Mouse (Mus musculus) CD4-positive, CD25-positive, alpha-beta regulatory T cell, adult 4 months (primary cell): Measurements from ENCODE around the gene Ccm2. TPM values are rescaled to one million over a fixed set of nuclear protein-coding genes. Genes with fewer than 3 reads are reported as not detected.

ENCODE experiments used
- ATAC-seq: one replicate; pipeline ENCODE4 v1.8.0; 2017
- polyA plus RNA-seq, 2 experiments: library from polyadenylated mRNA; unstranded; fragments of 100-300 nt; shearing (Covaris generic); gene quantifications; one replicate each; pipeline ENCODE4 v1.2.1; 2017

Gene Ccm2
- polyA plus RNA-seq, 2 experiments from 2014 or later: 203 to 260 TPM

DNA sequence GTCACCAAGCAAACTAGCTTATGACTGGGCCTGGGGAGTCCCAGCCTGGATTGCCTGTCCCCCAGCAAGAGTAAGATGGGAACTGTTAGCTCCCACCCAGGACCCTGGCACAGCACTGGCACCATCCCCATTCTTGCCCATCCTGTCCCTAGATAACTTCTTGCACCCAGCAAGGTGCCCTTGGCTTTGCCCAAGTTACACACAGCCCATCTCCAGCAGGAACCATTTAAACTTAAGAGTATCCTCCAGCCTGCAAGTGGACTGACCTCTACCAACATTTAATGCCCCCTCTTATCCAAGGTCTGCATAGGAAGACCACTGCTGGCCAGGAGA lies 57.9 kb downstream of the Ccm2 start:
- ATAC-seq: no peak

DNA sequence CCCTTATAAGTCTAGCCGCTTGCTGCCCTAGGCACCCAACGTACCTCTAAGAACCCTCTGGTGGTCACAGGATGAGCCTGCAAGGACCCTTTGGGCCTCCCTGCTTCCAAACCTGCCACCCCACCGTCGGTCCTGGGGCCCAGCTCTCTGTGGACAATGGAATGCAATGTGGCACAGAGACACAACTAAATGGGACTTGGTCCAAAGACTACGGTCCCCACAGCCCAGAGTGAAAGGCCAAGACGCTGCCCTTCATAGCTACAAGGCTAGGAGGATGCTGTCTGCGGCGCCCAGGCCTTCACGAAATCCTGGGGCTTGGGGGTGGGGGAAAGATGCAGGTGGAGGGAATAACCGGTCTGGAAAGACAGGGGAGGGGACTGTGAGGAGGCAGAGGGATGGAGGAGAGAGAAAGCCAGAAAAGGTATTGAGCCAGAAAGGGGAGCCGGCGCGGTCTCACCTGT lies 58.4 kb downstream of the Ccm2 start:
- ATAC-seq: no peak

DNA sequence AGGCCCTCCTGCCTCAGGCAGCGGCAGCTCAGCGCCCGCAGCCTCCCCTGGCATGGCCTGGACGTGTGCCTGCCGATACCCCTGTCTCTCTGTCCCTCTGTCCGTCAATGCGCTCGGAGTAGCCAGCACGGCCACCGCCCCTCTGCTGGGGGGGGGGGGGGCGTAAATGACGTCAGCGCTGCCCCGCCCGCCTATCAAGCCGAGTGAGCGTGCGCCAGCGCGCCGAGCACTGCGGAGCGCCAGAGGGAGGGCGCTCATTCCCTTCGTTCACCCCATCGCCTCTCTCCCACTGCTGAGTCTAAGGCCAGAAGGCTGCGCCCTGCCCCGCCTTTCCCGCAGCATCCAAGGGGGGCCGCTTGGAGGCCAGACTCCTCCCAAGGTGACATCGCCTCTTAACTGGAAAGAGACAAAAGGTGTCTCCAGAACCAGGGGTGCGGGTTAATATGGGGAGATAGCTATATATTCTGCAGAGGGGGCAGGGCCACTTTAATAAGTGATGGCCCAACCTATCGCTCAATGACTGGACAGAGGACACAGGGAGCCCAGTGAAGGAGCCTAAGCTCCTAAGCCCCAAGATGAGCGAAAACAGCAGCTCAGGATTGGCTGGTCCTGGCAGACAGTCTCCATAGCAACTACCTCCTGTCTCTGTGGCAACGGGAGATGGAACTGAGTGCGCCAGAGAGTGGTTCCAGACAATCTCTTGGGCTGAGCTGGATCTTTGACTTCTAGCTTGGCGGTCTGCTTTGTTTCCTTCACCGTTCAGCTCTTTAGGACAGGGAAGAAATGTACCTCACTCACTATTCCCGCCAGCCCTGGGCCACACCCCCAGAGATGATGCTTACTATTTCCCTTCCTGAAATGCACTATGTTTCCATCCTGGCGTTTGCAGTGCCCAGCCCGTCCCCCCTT lies 59.1 kb downstream of the Ccm2 start, which contains the start of gene Nacad:
Nacad (minus strand) TSS at position 563 of the 909 bp plus-strand sequence.
- ATAC-seq: no peak

DNA sequence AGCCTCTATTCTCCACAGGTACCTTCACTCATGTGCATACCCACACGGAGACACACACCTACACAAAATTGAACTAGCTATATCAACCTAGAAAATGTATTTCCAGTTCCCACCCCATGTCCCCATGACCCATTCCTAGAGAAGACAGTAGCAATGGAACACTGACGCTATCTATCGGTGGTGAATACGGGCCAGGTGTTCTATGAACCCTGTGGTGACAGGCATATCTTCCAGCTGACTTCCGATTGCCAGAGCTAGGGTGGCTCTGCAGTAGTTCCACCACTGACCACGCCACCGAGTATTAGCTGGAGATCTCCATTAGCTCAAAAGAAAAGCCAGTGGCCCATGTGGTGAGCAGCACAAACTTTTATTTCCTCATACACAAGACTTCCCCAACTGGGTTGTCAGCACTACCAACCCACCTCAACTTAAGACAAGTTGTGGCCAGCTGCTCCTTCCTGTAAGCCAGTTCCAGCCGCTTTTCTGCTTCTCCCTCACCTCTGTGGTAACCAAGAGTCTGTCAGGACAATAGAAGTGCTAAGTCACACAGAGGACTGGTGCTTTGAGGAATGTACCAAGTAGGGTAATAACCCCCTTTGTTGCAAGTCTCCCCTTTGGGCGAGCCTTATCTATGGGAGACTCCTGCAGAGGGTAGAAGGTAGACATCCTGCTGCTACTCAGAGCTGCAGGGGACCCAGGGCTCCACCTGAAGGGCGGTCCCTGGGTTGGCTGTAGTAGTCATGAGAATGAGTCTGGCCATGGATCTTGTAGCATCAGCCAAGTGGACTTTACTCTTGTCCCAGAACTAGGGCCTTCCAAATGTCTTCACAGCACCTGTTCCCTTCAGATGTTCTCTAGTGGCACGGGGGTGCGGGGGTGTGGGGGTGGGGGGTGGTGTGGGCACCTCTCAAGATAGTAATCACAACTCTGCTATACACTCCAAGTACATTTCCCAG lies 68.8 kb downstream of the Ccm2 start:
- no peak for ATAC-seq

DNA sequence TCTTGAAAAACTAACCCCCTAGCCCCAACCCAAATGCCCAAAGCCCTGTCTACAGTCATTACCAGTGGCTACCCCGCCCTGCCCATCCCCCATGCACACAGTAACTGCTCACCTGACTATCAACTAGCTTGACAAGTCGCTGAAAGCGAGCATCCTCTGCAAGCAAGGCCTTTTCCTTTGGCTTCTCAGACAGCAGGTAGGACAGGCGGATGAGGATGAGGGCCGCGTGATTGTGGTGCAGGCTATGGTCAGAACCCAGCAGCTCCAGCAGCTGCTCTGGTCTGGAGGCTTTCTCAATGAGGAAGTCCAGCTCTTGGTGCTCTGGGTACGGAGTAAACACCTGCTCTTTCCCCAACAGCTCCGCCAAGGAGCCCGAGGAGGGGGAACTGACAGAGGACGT lies 77.0 kb downstream of the Ccm2 start:
- no peak for ATAC-seq

DNA sequence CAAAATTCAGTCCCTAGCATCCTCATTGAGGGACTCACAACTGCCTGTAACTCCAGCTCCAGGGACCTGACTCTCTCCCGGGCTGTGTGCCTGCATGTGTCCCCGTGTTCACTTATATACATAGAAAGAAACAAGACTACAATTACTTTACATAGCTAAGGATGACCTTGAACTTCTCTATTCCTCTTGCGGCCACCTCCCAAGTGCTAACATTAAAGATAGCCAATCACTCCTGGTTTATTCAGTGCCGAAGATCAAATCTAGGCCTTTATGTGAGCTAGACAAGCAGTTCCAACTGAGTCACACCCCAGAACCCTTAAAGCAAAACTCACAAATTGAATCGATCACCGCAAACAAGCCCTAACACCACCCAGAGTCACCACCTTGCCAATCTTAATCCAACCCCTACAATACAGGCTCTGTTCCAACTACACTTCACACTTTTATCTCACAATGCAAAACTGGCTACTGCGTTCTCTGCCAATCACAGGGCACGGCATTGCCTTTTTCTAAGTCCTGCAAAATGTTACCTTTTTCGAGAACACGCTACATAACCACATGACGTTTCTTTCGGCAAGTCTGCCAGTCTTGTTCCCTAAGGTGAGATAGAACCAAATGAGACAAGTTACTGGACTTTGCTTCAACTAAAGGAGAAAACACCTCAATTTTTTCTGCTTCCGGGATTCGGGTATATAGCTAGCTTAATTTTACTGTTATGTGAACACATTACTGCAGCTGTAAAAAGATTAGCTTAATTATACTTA lies 78.1 kb downstream of the Ccm2 start:
- no peak for ATAC-seq

DNA sequence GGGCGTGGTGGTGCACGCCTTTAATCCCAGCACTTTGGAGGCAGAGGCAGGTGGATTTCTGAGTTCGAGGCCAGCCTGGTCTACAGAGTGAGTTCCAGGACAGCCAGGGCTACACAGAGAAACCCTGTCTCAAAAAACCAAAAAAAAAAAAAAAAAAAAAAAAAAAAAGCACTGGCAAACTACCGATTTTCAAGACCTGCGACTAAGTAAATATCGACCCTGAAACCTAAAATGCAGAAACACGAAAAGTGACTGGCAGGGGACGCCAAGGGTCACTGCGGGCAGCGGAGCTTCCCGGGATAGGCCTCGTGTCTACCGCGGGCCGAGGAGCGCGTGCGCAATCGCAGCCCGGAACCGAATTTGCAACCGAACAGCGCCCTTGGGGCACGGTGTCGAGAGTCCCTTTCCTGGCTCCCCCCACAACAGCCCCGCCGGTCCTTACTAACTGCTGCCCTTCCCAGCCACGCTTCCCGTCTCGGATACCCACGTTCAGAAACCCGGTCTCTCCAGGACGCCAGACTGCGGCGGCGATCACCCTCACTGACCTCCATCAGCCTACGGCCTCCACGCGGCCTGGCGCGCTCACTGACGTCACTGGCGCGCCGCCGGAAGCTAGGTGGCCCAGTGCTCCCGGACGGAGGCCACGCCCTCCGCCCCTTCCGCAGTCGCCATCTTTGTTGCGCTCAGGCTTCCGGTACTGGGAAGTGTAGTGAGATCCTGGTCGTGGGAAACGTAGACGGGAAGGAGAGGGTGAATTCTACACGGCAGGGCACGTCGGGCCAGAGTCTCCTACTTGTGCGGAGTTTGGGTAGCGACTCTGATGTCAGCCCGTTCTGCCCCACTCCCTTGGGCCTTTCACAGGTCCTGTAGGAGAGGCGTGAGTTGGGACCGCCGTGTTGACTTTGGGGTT lies 79.0 kb downstream of the Ccm2 start, which contains the start of gene Tbrg4:
Tbrg4 (minus strand) TSS at position 590 of the 910 bp plus-strand sequence.
- ATAC-seq: peak; percentile 88

DNA sequence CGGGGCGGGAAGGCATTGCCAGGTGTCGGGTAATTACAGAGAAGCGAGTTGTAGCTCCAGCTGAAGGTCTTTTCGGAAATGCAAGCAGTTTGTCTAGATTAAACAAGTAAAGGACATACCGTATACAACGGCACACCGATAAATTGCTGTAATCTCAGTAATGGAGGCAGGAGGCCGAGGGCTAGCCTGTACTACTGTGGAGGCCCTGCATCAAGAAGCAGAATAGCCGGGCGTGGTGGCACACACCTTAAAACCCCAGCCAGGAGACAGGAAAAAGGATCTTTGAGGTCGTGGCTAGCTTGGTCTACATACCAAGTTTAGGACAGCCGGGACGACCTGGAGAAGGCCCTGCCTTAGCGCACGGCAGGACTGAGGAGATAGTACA lies 79.7 kb downstream of the Ccm2 start:
- ATAC-seq: no peak

DNA sequence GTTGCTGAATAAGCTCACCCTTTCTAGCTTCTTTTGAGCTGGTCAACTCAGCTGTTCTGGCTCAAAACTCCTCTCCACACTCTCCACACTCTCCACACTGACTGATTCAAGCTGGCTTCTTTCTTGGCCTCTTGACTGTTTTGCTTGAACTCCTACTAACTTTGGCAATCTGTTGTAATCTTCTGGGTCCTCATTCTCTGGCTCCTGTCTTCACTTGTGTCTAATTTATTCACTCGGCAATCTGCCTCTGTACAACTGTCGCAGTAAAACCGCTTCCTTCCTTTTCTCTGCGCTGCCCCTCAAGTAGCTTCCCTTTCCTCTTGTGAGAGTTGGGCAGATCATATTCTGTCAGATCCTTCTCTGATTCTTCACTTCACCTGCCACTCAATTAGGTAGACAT lies 81.0 kb downstream of the Ccm2 start:
- peak; percentile 45 for ATAC-seq

DNA sequence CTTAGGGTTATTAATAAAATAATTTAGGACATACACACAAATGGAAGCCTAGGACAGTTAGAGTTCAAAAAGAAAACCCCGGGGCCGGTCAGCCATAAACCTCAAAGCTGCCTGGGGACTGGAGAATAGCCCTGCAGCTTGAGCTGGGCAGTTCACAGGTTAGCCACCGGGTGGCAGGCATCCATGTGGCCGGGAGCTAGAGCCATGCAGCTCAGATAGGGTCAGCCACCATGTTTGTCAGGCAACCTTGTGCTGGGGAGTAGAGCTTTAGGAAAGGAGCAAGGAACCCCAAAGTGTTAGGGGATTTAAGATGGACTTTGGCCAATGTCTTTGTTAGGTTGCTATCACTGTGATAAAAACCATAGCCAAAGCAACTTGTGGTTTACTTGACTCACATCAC lies 81.9 kb downstream of the Ccm2 start:
- peak; percentile 20 for ATAC-seq

DNA sequence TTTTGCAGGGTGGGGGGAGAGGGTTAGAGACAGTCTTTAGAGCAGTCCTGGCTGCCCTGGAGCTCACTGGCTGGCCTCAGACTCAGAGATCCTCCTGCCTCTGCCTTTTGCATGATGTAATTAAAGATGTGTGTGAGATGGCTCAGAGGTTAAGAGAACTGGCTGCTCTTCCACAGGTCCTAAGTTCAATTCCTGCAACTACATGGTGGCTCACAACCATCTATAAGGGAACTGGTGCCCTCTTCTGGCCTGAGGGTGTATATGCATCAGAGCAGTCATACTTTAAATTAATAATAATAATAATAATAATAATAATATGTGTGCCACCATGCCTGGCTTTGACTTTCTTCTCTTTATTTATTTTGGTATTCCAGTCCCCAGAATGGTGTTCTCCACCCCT lies 83.0 kb downstream of the Ccm2 start:
- no peak for ATAC-seq

DNA sequence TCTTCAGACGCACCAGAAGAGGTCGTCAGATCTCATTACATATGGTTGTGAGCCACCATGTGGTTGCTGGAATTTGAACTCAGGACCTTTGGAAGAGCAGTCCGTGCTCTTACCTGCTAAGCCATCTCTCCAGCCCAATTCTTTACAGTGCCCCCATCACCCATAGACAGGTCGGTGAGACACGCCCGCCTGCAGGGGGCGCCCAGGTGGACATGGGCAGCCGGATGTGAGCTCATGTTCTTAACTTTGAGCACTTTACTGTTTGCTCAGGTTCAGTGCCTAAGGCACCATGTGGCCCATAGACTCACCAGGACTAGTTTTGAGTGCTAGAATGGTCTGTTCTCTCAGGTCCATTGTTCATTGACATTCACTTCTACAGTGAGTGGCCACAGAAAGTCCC lies 89.5 kb downstream of the Ccm2 start:
- ATAC-seq: no peak

DNA sequence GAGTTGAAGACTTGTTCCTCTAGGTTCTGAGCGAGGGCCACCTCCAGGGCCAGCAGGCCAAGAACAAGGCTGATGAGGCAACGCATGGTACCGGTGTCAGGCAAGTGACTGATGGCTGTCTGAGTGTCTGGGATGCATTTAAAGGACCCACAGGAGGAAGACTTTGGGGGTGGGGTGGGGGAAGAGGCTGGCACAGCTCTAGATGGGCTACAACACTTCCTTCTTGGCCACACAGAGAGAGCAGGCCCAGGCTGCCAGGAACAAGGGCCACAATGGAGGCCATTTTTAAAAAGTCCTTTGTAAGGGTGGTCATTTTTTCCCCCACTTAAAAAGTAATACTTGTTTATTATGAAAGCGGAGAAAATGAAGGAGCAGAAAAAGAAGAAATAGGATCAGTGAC lies 91.8 kb downstream of the Ccm2 start, which contains the start of gene Wap:
Wap (minus strand) TSS at position 101 of the 400 bp plus-strand sequence.
- no peak for ATAC-seq

DNA sequence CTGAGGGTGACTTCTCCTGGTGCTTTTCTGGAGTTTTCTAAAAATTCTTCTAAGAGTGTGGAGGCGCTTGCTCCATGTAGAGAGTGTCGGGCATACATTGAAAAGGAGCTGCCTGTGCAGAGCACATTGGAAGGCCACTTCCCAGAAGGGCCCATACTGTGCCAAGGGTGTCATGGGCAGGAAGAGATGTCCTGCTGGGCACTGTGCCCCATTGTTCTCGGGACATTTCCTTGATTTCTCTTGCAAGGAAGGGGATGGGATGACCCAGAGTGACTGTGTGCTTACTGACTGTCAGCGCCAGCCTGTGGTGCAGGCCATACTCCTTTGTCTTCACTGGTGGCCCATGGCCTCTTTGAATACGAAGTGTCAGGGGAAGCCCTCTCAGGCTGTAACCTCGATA lies 92.4 kb downstream of the Ccm2 start:
- ATAC-seq: no peak

DNA sequence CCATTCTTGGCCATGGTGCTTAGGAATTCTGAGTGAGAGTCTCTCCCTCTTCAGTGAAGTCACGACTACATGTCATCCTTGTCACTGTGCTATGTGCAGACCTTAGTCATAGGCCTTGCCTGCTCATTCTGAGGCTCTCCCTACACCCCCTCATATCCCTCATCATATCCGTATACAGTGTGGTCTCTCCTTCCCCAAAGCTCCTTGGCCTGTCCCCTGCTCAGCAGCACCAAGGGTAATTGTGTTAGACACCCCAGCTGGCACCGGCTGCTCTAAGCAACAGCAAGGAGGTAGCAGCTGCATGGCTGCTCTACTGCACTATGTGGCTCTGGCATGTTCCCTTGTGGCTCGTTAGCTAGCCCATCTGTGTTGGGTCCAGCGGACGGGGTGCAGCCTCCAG lies 97.9 kb downstream of the Ccm2 start:
- no peak for ATAC-seq

Other genes starting within 250 kb of the Ccm2 start
- gene Zmiz2, start 157.8 kb upstream of the Ccm2 start, polyA plus RNA-seq: 10 to 100 TPM; 46.5 to 67.2 TPM
- 1,000 to 10,000 TPM; 2,528 to 2,595 TPM for gene Ppia, start 131.4 kb upstream of the Ccm2 start, polyA plus RNA-seq
- 100 to 1,000 TPM; 147 to 164 TPM for gene H2afv, start 102.4 kb upstream of the Ccm2 start, polyA plus RNA-seq
- gene Purb, start 71.0 kb upstream of the Ccm2 start, polyA plus RNA-seq: 10 to 100 TPM; 22.2 to 22.3 TPM
- 100 to 1,000 TPM; 132 to 240 TPM for gene Myo1g, start 25.9 kb upstream of the Ccm2 start, polyA plus RNA-seq
- gene Nacad, start 59.2 kb downstream of the Ccm2 start, polyA plus RNA-seq: under 1 TPM in 1 of 2 experiments, not detected in 1; 0.22 TPM
- gene Tbrg4, start 79.2 kb downstream of the Ccm2 start, polyA plus RNA-seq: 10 to 100 TPM; 27.9 to 60.5 TPM
- not detected for gene Wap, start 91.8 kb downstream of the Ccm2 start, polyA plus RNA-seq
- gene Ramp3, start 111.6 kb downstream of the Ccm2 start, polyA plus RNA-seq: 1 to 10 TPM; 4.2 to 5.6 TPM